Mouse (Mus musculus) forebrain, embryonic 13.5 days (tissue): Measurements from ENCODE around the gene Olfr982. TPM values are rescaled to one million over a fixed set of nuclear protein-coding genes. Genes with fewer than 3 reads are reported as not detected.

Experiments
- ATAC-seq: fragments of 200-750 bp; cut with Nextera tagmentation; 2 replicates; pipeline ENCODE4 v1.8.0; 2017
- H3K27ac ChIP-seq: fragments of 300-500 bp; sonication (generic); 2 replicates; pipeline ENCODE4 v1.5.1; 2015; ENCODE audit warnings: inconsistent platforms, mild to moderate bottlenecking, moderate library complexity
- H3K27me3 ChIP-seq: fragments of 300-500 bp; sonication (generic); 2 replicates; pipeline ENCODE4 v1.6.1; 2015; ENCODE audit warnings: mild to moderate bottlenecking, inconsistent platforms
- H3K36me3 ChIP-seq: fragments of 300-500 bp; sonication (generic); 2 replicates; pipeline ENCODE4 v1.6.1; 2015; ENCODE audit warnings: mild to moderate bottlenecking, inconsistent platforms; ENCODE audit not compliant: poor library complexity, severe bottlenecking
- H3K4me1 ChIP-seq: fragments of 300-500 bp; sonication (generic); 2 replicates; pipeline ENCODE4 v1.6.1; 2015; ENCODE audit warnings: inconsistent platforms
- H3K4me2 ChIP-seq: fragments of 300-500 bp; sonication (generic); 2 replicates; pipeline ENCODE4 v1.6.1; 2015; ENCODE audit warnings: inconsistent platforms, mild to moderate bottlenecking, moderate library complexity
- H3K4me3 ChIP-seq: fragments of 300-500 bp; sonication (generic); 2 replicates; pipeline ENCODE4 v1.5.1; 2015; ENCODE audit warnings: mild to moderate bottlenecking, inconsistent platforms
- H3K9ac ChIP-seq: fragments of 300-500 bp; sonication (generic); 2 replicates; pipeline ENCODE4 v1.6.1; 2015; ENCODE audit warnings: mild to moderate bottlenecking, inconsistent platforms
- H3K9me3 ChIP-seq: fragments of 300-500 bp; sonication (generic); replicated peaks from 2 replicates; pipeline ENCODE4 v1.6.1; 2016; ENCODE audit warnings: inconsistent platforms
- WGBS: fragments of 180-500 bp; shearing (Covaris S2); methylation state at CpG from one replicate; pipeline ENCODE4 v1.1.7; 2015; 5-methylcytosine and 5-hydroxymethylcytosine counted together
- polyA plus RNA-seq: library from polyadenylated mRNA; unstranded; fragments of >200 nt; fragmentation: Nextera tagmentation; extraction: Ambion mirVana; gene quantifications from 2 replicates; pipeline ENCODE4 v1.2.1, GENCODE M21; 2015

Gene Olfr982
- not detected in 2 replicates for polyA plus RNA-seq

- no peaks in the 10 kb centered on the region for H3K4me1 ChIP-seq
- no peak within 1 kb of the TSS for H3K4me3 ChIP-seq
- WGBS: 93% methylated on average over 2 of the region's 2 CpGs
- H3K9me3 ChIP-seq: no peaks in the 10 kb centered on the region
- no peaks in the 10 kb centered on the region for H3K36me3 ChIP-seq
- H3K9ac ChIP-seq: no peak within 1 kb of the TSS
- no peak within 1 kb of the TSS for H3K27ac ChIP-seq
- H3K27me3 ChIP-seq: no peaks in the 10 kb centered on the region
- H3K4me2 ChIP-seq: no peak within 1 kb of the TSS
- ATAC-seq: no peak
Measured at GRCm38 (mm10) chr9:40073529-40073928, at the start of gene Olfr982. TSS of gene Olfr982 (plus strand) at chr9:40073829.

- WGBS: 93% methylated on average over 19 of the region's 19 CpGs
- H3K9me3 ChIP-seq: no peaks in the 10 kb centered on the region
- no peaks in the 10 kb centered on the region for H3K27me3 ChIP-seq
- H3K4me3 ChIP-seq: no peak overlapping the region
- no peak for ATAC-seq
- no peak overlapping the region for H3K27ac ChIP-seq
- no peaks in the 10 kb centered on the region for H3K36me3 ChIP-seq
- no peak overlapping the region for H3K4me2 ChIP-seq
- H3K4me1 ChIP-seq: no peaks in the 10 kb centered on the region
- H3K9ac ChIP-seq: no peak overlapping the region
Measured at GRCm38 (mm10) chr9:40050138-40050537, 23.5 kb upstream of the Olfr982 start.

GRCm38 (mm10) chr9:40093495-40093894 lies 19.9 kb downstream of the Olfr982 start, which contains the start of gene Olfr983:
TSS of gene Olfr983 (minus strand) at chr9:40093595.
- 84% methylated on average over 2 of the region's 2 CpGs for WGBS
- H3K4me1 ChIP-seq: no peaks in the 10 kb centered on the region
- ATAC-seq: no peak
- no peak within 1 kb of the TSS for H3K4me2 ChIP-seq
- no peaks in the 10 kb centered on the region for H3K27me3 ChIP-seq
- H3K9ac ChIP-seq: no peak within 1 kb of the TSS
- no peaks in the 10 kb centered on the region for H3K9me3 ChIP-seq
- H3K4me3 ChIP-seq: no peak within 1 kb of the TSS
- H3K36me3 ChIP-seq: no peaks in the 10 kb centered on the region
- no peak within 1 kb of the TSS for H3K27ac ChIP-seq

GRCm38 (mm10) chr9:40094769-40095168 lies 21.1 kb downstream of the Olfr982 start:
- no peaks in the 10 kb centered on the region for H3K9me3 ChIP-seq
- WGBS: 61% methylated on average over 3 of the region's 3 CpGs

GRCm38 (mm10) chr9:40114106-40114505 lies 40.5 kb downstream of the Olfr982 start, which contains the start of gene Olfr984:
TSS of gene Olfr984 (minus strand) at chr9:40114206.
- Histone ChIP-seq H3K27ac (no peak within 1 kb of the TSS), H3K27me3 (no peaks in the 10 kb centered on the region), H3K4me1 (no peaks in the 10 kb centered on the region), H3K4me3 (no peak within 1 kb of the TSS), H3K4me2 (no peak within 1 kb of the TSS), H3K9me3 (no peaks in the 10 kb centered on the region), H3K9ac (no peak within 1 kb of the TSS), H3K36me3 (no peaks in the 10 kb centered on the region)
- 85% methylated on average over 2 of the region's 2 CpGs for WGBS
- no peak for ATAC-seq

More at GRCm38 (mm10) chr9:40094769-40095168, 21.1 kb downstream of the Olfr982 start:
- no peak for ATAC-seq
- no peak overlapping the region for H3K9ac ChIP-seq
- no peaks in the 10 kb centered on the region for H3K4me1 ChIP-seq
- H3K36me3 ChIP-seq: no peaks in the 10 kb centered on the region
- H3K27me3 ChIP-seq: no peaks in the 10 kb centered on the region
- H3K4me3 ChIP-seq: no peak overlapping the region
- H3K27ac ChIP-seq: no peak overlapping the region
- H3K4me2 ChIP-seq: no peak overlapping the region

- H3K27me3 ChIP-seq: no peaks in the 10 kb centered on the region
- ATAC-seq: no peak
- WGBS: 75% methylated on average over 10 of the region's 10 CpGs
- H3K9ac ChIP-seq: no peak overlapping the region
- H3K4me1 ChIP-seq: no peaks in the 10 kb centered on the region
- H3K4me2 ChIP-seq: no peak overlapping the region
- H3K36me3 ChIP-seq: no peaks in the 10 kb centered on the region
- no peak overlapping the region for H3K4me3 ChIP-seq
- no peaks in the 10 kb centered on the region for H3K9me3 ChIP-seq
- no peak overlapping the region for H3K27ac ChIP-seq
Measured at GRCm38 (mm10) chr9:40116645-40117286, 43.1 kb downstream of the Olfr982 start.

GRCm38 (mm10) chr9:40117287-40117659 lies 43.6 kb downstream of the Olfr982 start:
- no peak for ATAC-seq
- H3K4me2 ChIP-seq: no peak overlapping the region
- H3K27me3 ChIP-seq: no peaks in the 10 kb centered on the region
- H3K27ac ChIP-seq: no peak overlapping the region
- no peaks in the 10 kb centered on the region for H3K36me3 ChIP-seq
- 88% methylated on average over 5 of the region's 5 CpGs for WGBS
- no peaks in the 10 kb centered on the region for H3K9me3 ChIP-seq
- no peaks in the 10 kb centered on the region for H3K4me1 ChIP-seq
- H3K4me3 ChIP-seq: no peak overlapping the region
- H3K9ac ChIP-seq: no peak overlapping the region

Other genes with a start within 250 kb of the Olfr982 start
- not detected in 2 replicates for gene Olfr971, start 237.0 kb upstream of the Olfr982 start, polyA plus RNA-seq
- gene Olfr972, start 207.4 kb upstream of the Olfr982 start, polyA plus RNA-seq: not detected in 2 replicates
- not detected in 2 replicates for gene Olfr229, start 166.5 kb upstream of the Olfr982 start, polyA plus RNA-seq
- gene Olfr974, start 136.3 kb upstream of the Olfr982 start, polyA plus RNA-seq: not detected in 2 replicates
- not detected in 2 replicates for gene Olfr975, start 121.8 kb upstream of the Olfr982 start, polyA plus RNA-seq
- not detected in 2 replicates for gene Olfr976, start 112.7 kb upstream of the Olfr982 start, polyA plus RNA-seq
- gene Olfr978, start 81.7 kb upstream of the Olfr982 start, polyA plus RNA-seq: not detected in 2 replicates
- gene Olfr979, start 70.4 kb upstream of the Olfr982 start, polyA plus RNA-seq: not detected in 2 replicates
- gene Olfr980, start 64.2 kb upstream of the Olfr982 start, polyA plus RNA-seq: not detected in 2 replicates
- gene Olfr981, start 52.4 kb upstream of the Olfr982 start, polyA plus RNA-seq: not detected in 2 replicates
- gene Olfr983, start 19.8 kb downstream of the Olfr982 start, polyA plus RNA-seq: not detected in 2 replicates
- gene Olfr984, start 40.4 kb downstream of the Olfr982 start, polyA plus RNA-seq: not detected in 2 replicates
- gene Olfr985, start 56.4 kb downstream of the Olfr982 start, polyA plus RNA-seq: not detected in 2 replicates
- gene Tmem225, start 74.3 kb downstream of the Olfr982 start, polyA plus RNA-seq: not detected in 2 replicates
- gene Olfr986, start 107.1 kb downstream of the Olfr982 start, polyA plus RNA-seq: 0.05 TPM in 1 of 2 replicates, not detected in the other
- gene Zfp202, start 118.5 kb downstream of the Olfr982 start, polyA plus RNA-seq: 6.8 and 8.4 TPM in 2 replicates
- gene Scn3b, start 195.4 kb downstream of the Olfr982 start, polyA plus RNA-seq: 35.7 and 45.7 TPM in 2 replicates